Mouse (Mus musculus): ENCODE data around the gene Dock3. TPM values are rescaled to one million over a fixed set of nuclear protein-coding genes. Genes with fewer than 3 reads are reported as not detected.
A peak's percentile ranks its signal among the peaks of the same experiment; 100 is the strongest.

Dock3 gene
- polyA plus RNA-seq, 1 experiment from 2014 or later: 23.4 TPM

DNA sequence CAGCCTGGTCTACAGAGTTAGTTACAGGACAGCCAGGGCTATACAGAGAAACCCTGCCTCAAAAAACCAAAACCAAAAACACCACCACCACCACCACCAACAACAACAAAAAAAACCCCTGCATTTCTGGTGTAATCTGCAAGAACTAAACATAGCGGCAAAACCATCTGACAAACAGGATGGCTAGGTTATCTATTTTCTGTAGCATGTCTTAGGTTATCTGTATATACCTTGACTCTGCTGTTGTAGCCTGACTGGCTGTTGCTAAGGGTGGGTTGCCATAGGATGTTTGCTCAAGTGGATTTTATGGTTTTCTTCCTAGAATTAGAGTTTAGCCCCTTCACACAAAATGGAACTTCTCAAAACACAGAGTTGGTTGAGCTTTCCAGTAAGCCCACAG, 38.1 kb upstream of the Dock3 start:
- ATAC-seq (replicated peaks): no peak
- Histone ChIP-seq H3K9ac (replicated peaks) (no peak overlapping the region), H3K9me3 (no peaks in the 10 kb centered on the region), H3K4me3 (no peak overlapping the region), H3K4me1 (no peaks in the 10 kb centered on the region), H3K4me2 (replicated peaks) (no peak overlapping the region), H3K36me3 (no peaks in the 10 kb centered on the region), H3K27me3 (no peaks in the 10 kb centered on the region), H3K27ac (replicated peaks) (no peak overlapping the region)
- WGBS: 100% methylated on average over 1 of the region's 1 CpGs

DNA sequence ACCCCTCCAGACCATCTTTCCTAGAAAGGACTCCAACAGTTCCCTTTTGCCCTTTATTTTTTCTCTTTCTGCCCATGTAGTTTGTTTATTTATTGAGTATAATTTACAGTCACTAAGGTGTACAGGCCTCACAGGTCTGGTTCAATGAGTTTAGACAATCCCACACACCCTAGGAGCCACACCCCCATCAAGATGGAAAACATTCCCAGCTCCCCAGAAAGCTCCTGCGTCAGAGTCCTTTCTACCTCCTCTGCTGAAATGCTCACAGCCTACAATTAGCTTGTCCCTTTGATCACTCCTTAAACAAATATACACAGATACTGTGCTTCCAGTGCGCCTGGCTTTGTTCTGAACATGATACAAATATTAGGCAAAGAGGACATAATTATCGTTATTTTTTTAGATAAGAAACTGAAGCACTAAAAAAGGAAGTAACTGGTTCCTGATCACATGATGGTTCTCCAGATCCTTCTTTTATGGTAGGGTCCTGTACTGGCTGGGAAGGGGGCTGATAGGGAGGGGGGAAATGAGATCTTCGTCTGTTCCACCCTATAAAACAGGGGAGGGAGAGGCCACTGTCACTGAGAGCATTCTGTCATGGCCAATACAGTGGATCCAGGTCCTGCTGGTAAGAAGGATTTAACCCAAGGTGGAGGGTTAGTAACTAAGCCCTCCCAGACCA, 36.2 kb upstream of the Dock3 start:
- Histone ChIP-seq H3K9me3 (no peaks in the 10 kb centered on the region), H3K27me3 (no peaks in the 10 kb centered on the region), H3K4me2 (replicated peaks) (no peak overlapping the region), H3K9ac (replicated peaks) (no peak overlapping the region), H3K4me3 (no peak overlapping the region), H3K4me1 (no peaks in the 10 kb centered on the region), H3K36me3 (no peaks in the 10 kb centered on the region), H3K27ac (replicated peaks) (no peak overlapping the region)
- no peak for ATAC-seq (replicated peaks)
- 60% methylated on average over 4 of the region's 4 CpGs for WGBS

DNA sequence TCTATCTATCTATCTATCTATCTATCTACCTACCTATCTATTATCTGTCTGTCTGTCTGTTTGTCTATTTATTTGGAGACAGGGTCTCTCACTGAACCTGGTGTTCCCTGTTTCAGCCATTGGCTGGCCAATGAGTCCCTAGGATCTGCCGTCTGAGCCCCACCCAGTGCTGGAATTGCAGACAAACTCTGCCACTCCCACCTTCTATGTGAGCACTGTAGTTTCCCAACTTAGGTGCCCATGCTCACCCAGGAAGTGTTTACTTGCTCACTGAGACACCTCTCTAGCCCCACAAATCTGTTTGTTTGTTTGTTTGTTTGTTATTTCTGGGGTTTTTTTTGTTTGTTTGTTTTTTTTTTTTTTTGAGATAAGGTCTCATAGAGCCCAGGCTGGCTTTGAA, 35.3 kb upstream of the Dock3 start:
- Histone ChIP-seq H3K27me3 (no peaks in the 10 kb centered on the region), H3K9me3 (no peaks in the 10 kb centered on the region)
- ATAC-seq (replicated peaks): no peak

DNA sequence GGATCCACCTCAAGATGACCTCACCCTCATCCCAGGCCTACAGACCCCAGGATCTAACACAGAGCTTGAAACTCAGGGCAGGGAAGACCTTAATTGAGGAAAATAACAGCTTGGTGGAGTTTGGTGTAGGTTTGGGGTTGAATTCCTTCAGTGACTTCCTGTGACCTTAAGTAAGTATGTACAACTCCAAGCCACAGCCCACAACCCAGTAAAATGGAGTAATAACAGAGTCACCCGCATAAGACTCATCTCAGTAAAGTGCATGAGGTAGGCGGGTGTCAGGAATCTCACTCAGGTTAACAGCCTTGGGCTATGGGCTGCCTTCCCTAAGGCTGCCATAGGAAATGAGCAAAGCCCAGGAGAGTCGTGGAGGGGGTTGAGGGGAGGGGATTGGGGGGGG, 33.0 kb upstream of the Dock3 start:
- H3K4me1 ChIP-seq: peaks cover 13% of the 10 kb centered on the region; the same call in 1 of the 2 replicates
- no peak overlapping the region for H3K9ac ChIP-seq (replicated peaks)
- H3K4me3 ChIP-seq: no peak overlapping the region
- 64% methylated on average over 3 of the region's 3 CpGs for WGBS
- H3K27ac ChIP-seq (replicated peaks): no peak overlapping the region
- H3K4me2 ChIP-seq (replicated peaks): no peak overlapping the region
- no peaks in the 10 kb centered on the region for H3K9me3 ChIP-seq
- ATAC-seq (replicated peaks): no peak
- H3K36me3 ChIP-seq: no peaks in the 10 kb centered on the region
- no peaks in the 10 kb centered on the region for H3K27me3 ChIP-seq

More for the DNA sequence above, 35.3 kb upstream of the Dock3 start:
- Histone ChIP-seq H3K36me3 (no peaks in the 10 kb centered on the region), H3K4me2 (replicated peaks) (no peak overlapping the region), H3K4me3 (no peak overlapping the region), H3K27ac (replicated peaks) (no peak overlapping the region), H3K9ac (replicated peaks) (no peak overlapping the region), H3K4me1 (no peaks in the 10 kb centered on the region)
- WGBS: 78% methylated on average over 1 of the region's 1 CpGs

DNA sequence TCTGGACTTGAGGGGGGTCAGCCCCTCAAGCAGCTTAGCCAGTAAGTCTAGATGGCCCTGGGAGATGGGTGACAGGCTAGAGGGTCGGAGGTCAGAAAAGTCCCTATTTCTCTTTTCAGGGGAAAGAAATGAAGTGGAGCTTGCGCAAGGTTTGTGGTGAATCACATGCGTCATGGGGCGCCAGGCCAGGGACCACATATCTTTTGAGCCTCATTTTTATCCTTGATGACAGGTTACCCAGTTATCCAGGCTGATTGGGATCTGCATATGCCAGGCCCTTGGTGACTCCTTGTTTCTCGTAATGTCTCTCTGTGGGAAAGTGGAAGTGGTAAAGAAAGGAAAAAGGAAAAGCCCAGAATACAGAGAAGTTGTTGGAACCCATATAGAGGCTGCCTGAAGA, 32.2 kb upstream of the Dock3 start:
- H3K36me3 ChIP-seq: no peaks in the 10 kb centered on the region
- 95% methylated on average over 5 of the region's 5 CpGs for WGBS
- no peak overlapping the region for H3K27ac ChIP-seq (replicated peaks)
- no peak overlapping the region for H3K4me3 ChIP-seq
- H3K27me3 ChIP-seq: no peaks in the 10 kb centered on the region
- ATAC-seq (replicated peaks): no peak
- no peak overlapping the region for H3K9ac ChIP-seq (replicated peaks)
- H3K4me1 ChIP-seq: peaks cover 20% of the 10 kb centered on the region
- H3K4me2 ChIP-seq (replicated peaks): no peak overlapping the region
- no peaks in the 10 kb centered on the region for H3K9me3 ChIP-seq

DNA sequence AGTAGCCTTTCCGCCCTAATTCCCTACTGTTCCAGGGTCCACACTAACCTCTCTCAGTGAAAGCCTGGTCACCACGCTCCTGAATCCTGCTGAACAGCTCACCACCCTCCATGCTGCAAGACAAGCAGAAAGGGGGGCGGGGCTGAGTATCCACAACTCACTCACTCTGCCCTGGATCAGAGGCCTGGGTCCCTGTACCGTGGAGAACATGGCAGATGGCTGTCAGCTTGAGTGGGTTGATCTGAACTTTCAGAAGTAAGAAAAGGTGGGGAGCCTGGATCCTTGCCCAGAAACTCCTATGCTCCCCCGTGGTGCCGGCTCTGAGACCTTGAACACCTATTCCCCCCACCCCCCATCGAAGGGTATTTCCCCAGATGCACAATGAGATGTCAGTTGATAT, 30.7 kb upstream of the Dock3 start:
- no peak overlapping the region for H3K4me3 ChIP-seq
- H3K9ac ChIP-seq (replicated peaks): no peak overlapping the region
- H3K9me3 ChIP-seq: no peaks in the 10 kb centered on the region
- no peak overlapping the region for H3K4me2 ChIP-seq (replicated peaks)
- ATAC-seq (replicated peaks): no peak
- H3K27ac ChIP-seq (replicated peaks): no peak overlapping the region
- no peaks in the 10 kb centered on the region for H3K27me3 ChIP-seq
- no peaks in the 10 kb centered on the region for H3K36me3 ChIP-seq
- H3K4me1 ChIP-seq: peaks cover 24% of the 10 kb centered on the region
- WGBS: 67% methylated on average over 7 of the region's 7 CpGs

DNA sequence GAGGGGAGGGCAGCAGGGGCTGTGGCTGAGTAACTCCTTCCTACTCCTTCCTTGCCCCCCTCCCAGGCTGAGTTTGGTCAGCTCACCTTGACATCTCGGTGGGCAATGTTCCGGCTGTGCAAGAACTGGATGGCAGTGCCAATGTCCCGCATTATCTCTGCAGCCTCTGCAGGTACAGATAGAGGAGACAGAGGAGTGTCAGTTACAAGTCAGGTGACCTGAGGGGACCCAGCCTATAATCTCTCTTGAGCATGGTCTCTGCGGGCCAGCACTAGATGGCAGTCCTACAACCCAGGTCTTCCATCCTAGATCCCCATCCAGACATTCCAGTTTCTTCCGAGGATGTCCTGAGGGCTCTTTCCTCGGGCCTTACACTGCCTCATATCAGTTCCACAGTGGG, 30.1 kb upstream of the Dock3 start:
- H3K9me3 ChIP-seq: no peaks in the 10 kb centered on the region
- ATAC-seq (replicated peaks): no peak

DNA sequence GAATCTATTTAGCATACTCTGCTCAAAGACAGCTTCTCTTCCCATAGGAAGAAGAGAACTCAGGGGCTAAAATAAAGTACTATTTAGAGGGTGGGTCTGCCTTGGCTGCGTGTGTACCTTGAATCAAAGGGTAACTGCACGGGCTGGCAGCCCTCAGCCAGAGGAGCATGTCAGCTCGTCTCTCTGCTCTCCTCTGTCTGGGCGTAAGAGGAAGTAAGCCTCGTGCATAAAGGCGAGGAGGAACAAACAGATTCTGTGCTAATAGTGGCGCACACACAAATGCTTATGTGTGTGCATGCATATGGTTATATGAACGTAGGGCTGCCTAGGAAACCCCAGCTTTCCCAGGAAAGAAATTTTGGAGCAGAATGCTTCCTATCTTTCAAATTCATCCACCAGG, 29.1 kb upstream of the Dock3 start:
- no peaks in the 10 kb centered on the region for H3K36me3 ChIP-seq
- peaks cover 25% of the 10 kb centered on the region for H3K4me1 ChIP-seq
- H3K27ac ChIP-seq (replicated peaks): peak overlapping the region; percentile 83
- H3K4me3 ChIP-seq: no peak overlapping the region
- H3K4me2 ChIP-seq (replicated peaks): no peak overlapping the region
- no peaks in the 10 kb centered on the region for H3K9me3 ChIP-seq
- 55% methylated on average over 8 of the region's 8 CpGs for WGBS
- no peak; the same call in 1 of the 2 replicates for ATAC-seq (replicated peaks)
- no peaks in the 10 kb centered on the region for H3K27me3 ChIP-seq
- H3K9ac ChIP-seq (replicated peaks): no peak overlapping the region

More for the DNA sequence above, 30.1 kb upstream of the Dock3 start:
- no peak overlapping the region for H3K4me3 ChIP-seq
- 81% methylated on average over 6 of the region's 6 CpGs for WGBS
- H3K27ac ChIP-seq (replicated peaks): no peak overlapping the region
- H3K27me3 ChIP-seq: no peaks in the 10 kb centered on the region
- no peaks in the 10 kb centered on the region for H3K36me3 ChIP-seq
- peaks cover 24% of the 10 kb centered on the region for H3K4me1 ChIP-seq
- H3K9ac ChIP-seq (replicated peaks): no peak overlapping the region
- no peak overlapping the region for H3K4me2 ChIP-seq (replicated peaks)

DNA sequence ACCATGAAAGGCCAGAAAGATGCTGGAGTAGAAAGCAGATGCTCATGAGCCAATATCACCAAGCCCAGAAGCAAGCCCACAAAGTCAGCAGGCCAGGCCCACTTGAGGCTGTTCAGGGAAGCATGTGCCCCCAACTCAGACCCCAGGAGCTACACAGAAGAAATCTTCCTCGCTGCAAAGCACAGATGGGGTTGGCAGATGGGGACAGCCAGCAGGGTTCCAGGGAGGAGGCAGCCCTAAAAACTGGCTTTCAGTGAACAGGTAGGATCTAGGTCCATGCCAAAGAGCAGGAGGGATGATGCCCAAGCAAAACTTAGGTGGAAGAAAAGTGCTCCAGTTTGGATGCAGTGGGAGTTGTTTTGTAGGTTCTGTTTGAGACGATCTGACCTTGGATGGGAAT, 28.7 kb upstream of the Dock3 start:
- Histone ChIP-seq H3K9me3 (no peaks in the 10 kb centered on the region), H3K4me2 (replicated peaks) (no peak overlapping the region), H3K4me1 (peaks cover 29% of the 10 kb centered on the region), H3K4me3 (no peak overlapping the region), H3K9ac (replicated peaks) (no peak overlapping the region), H3K36me3 (no peaks in the 10 kb centered on the region), H3K27ac (replicated peaks) (peak overlapping the region; percentile 83), H3K27me3 (no peaks in the 10 kb centered on the region)
- WGBS: 52% methylated on average over 2 of the region's 2 CpGs
- no peak for ATAC-seq (replicated peaks)

DNA sequence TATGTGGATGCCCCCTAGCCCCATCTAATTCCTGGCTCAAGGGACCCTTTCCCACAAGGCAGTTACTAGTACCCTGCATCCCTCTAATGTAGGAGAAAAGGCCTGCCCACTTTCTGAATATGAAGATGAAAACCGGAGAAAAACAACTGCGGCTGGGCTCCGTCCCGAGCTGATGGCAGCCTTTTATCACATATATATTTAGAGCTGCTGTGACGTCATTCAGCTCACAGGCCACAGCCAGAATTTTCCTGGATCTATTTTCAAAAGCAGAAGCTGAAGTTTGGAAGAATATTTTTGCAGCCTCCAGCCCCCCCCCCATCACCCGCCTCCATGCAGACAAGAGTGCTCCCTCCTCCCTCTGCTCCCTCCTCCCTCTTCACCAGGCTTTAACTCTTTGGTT, 27.9 kb upstream of the Dock3 start:
- ATAC-seq (replicated peaks): no peak; the same call in 1 of the 2 replicates
- Histone ChIP-seq H3K4me3 (no peak overlapping the region), H3K4me1 (peaks cover 38% of the 10 kb centered on the region), H3K27ac (replicated peaks) (peak overlapping the region; percentile 83), H3K9ac (replicated peaks) (no peak overlapping the region), H3K36me3 (no peaks in the 10 kb centered on the region), H3K4me2 (replicated peaks) (no peak overlapping the region), H3K27me3 (no peaks in the 10 kb centered on the region), H3K9me3 (no peaks in the 10 kb centered on the region)
- WGBS: 59% methylated on average over 6 of the region's 6 CpGs

DNA sequence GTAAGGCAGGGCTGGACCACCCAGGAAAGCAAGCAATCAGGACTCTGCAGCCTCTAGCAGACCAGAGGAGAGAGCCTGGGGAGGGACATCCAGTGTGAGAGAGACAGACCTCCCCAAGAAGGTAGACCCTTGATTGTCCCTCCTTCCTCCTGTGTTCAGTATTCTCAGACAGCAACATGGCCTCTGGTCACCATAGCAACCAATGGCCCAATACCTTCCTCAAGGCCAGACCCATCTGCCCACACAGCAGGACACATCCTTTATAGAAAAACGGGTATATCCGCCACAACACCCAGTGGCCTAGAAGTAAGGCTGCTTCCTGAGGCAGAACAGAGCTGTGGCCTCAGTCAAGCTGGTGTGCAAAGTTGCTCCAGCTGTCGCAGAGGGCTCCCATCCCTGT, 23.9 kb upstream of the Dock3 start:
- H3K36me3 ChIP-seq: no peaks in the 10 kb centered on the region
- no peak overlapping the region for H3K27ac ChIP-seq (replicated peaks)
- ATAC-seq (replicated peaks): no peak
- H3K9me3 ChIP-seq: no peaks in the 10 kb centered on the region
- no peak overlapping the region for H3K4me3 ChIP-seq
- 40% methylated on average over 3 of the region's 3 CpGs for WGBS
- H3K4me1 ChIP-seq: peaks cover 64% of the 10 kb centered on the region
- H3K9ac ChIP-seq (replicated peaks): no peak overlapping the region
- no peaks in the 10 kb centered on the region for H3K27me3 ChIP-seq
- H3K4me2 ChIP-seq (replicated peaks): no peak overlapping the region

DNA sequence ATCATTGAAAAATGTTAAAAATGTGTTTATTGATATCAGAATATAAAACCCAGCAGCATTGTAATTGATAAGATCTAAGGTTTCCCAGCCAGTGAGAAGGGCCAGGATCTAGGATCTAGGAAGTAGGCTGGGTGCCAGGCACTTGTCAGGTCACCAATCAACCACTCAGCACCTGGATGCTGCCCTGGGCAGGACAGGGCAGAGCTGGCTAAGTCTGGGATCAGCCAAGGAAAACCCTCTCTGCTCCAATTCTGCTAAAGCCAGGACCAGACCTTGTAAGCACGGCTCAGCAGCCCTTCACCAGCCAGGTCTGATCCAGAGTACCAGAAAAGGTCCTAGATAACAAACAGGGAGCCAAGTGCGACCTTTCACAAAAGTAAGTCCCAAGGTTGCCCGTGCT, 23.2 kb upstream of the Dock3 start:
- WGBS: 86% methylated on average over 3 of the region's 3 CpGs
- no peak for ATAC-seq (replicated peaks)
- no peaks in the 10 kb centered on the region for H3K27me3 ChIP-seq
- H3K36me3 ChIP-seq: no peaks in the 10 kb centered on the region
- H3K4me1 ChIP-seq: peaks cover 61% of the 10 kb centered on the region
- no peak overlapping the region for H3K9ac ChIP-seq (replicated peaks)
- peak overlapping the region; percentile 71 for H3K27ac ChIP-seq (replicated peaks)
- H3K4me3 ChIP-seq: no peak overlapping the region
- no peaks in the 10 kb centered on the region for H3K9me3 ChIP-seq
- no peak overlapping the region for H3K4me2 ChIP-seq (replicated peaks)

DNA sequence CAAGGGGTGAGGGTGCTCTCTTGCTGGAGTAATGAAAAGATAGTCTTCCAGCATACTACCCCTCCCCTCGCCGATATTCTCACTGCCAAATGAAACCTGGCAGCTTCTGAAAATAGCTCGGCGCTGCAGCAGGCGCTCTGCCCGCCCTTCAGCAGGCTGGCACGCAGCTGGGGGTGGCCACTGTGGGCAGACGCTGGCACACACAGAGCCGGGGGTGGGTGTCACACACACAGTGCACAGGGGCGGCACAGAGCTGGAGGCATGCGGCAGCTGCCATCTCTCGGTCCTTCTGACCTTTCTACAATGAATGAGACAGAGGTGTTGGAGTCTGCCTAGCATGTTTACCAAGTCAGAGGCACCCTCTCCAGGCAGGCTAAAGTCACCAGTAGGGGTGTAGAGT, 22.8 kb upstream of the Dock3 start:
- Histone ChIP-seq H3K9me3 (no peaks in the 10 kb centered on the region), H3K9ac (replicated peaks) (0 out of 2 replicates have a peak overlapping the region, but pooled peaks have one; percentile 5), H3K27ac (replicated peaks) (peak overlapping the region; percentile 71), H3K4me1 (peaks cover 59% of the 10 kb centered on the region), H3K4me3 (no peak overlapping the region), H3K36me3 (no peaks in the 10 kb centered on the region), H3K27me3 (no peaks in the 10 kb centered on the region), H3K4me2 (replicated peaks) (peak overlapping the region; percentile 29)
- WGBS: 36% methylated on average over 12 of the region's 12 CpGs
- ATAC-seq (replicated peaks): peak; percentile 84
